Mouse (Mus musculus) thymus, postnatal 10 days (tissue): ENCODE measurements around the gene Armh4.
"Not testable (repeated sequence)": the region's sequence is repeated elsewhere in the genome, so short reads cannot be mapped to it uniquely, and the experiment has no call there.

ENCODE experiments used
- DNase-seq, 2 experiments: peaks; one replicate each; pipeline ENCODE4 v3.0.0; 2021; ENCODE audit warnings: low spot score in 2 of 2

The Armh4 gene

DNA sequence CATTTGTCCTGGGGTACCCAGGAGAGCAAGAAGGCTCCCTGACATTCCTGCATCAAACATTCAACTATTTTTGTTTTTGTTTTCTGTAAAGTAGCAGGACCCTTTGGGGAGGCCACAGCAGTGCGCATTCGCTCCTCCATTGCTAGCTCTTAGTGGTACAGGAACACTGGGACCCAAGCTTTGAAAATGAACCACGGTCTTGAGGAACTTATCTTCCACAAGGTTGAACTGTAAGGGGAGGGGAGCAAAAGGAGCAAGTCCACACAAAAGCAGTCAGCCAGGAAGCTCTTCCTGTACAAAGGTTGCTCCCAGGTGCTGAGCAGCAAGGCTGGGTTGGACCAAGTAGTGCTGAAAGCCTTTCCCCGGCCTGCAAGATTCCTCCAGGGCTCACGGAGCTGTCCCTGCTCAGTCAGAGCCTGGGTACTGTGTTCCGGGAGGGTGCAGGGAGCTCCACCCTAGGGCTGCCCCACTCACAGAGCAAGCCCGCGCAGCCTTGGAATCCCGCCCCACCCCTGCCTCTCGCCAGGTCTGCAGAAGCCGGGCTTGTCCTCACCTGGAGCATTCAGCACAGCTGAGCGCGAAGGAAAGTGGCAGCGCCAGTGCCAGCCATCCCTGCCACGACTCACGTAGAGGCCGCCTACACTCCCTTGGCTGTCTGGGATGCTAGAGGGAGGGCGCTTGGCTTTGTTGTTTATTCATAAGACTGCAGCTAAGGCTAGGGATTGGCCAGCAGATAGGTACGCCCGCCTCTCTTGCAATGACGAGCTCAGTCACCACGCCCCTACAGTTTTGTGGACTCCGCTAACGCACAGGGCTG, at the start of gene Armh4:
Gene Armh4 (minus strand): TSS at position 669 of the 817 bp plus-strand sequence.
- DNase-seq, result no peak

- DNase-seq, result no peak
Measured at GRCm38 (mm10) chr14:49829192-49830171, 46.3 kb upstream of the Armh4 start.

DNA sequence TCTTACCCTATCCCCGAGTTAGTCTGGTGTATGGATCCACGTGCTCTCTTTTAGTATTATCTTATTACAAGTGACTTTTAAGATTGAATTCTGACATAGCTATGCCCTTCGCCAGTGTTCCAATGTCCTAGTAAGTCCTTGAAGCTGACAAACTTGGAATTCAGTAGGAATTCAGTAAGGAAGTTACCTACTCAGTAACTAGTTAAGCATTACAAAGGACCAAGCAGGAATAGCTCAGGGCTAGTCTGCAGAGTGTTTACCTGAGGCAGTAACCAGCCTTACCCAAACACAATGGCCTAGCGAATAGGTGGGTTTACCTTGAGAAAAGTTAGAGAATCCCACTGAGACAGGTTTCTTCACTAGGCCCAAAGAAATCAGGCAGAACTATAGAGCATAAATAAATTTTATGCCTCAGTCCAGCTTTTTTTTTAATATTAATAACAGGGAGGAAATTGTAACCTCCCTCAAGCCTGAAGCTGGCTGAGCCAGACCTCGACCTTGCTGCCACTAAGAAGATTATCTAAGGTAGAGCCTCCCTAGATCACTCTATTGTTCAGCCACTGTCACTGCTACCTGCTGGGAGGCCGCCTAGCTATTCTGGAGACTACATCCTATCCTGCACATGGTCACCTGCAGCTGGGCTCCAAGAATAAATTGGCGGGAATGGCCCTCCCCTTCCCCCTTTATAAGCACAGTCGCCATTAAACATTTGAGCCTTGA, 36.7 kb upstream of the Armh4 start:
- DNase-seq, result not testable (repeated sequence)

GRCm38 (mm10) chr14:49818713-49819208, 35.6 kb upstream of the Armh4 start:
- DNase-seq, result not testable (repeated sequence)

GRCm38 (mm10) chr14:49812966-49813365, 29.8 kb upstream of the Armh4 start:
- DNase-seq, result not testable (repeated sequence)

- not testable (repeated sequence) for DNase-seq
Measured at GRCm38 (mm10) chr14:49805051-49805450, 21.9 kb upstream of the Armh4 start.

- no peak for DNase-seq
Measured at GRCm38 (mm10) chr14:49801444-49801843, 18.3 kb upstream of the Armh4 start.

- DNase-seq, result no peak
Measured at GRCm38 (mm10) chr14:49793948-49794347, 10.8 kb upstream of the Armh4 start.

- no peak for DNase-seq
Measured at GRCm38 (mm10) chr14:49790542-49790941, 7.4 kb upstream of the Armh4 start.

- no peak for DNase-seq
Measured at GRCm38 (mm10) chr14:49785793-49786192, 2.6 kb upstream of the Armh4 start.

DNA sequence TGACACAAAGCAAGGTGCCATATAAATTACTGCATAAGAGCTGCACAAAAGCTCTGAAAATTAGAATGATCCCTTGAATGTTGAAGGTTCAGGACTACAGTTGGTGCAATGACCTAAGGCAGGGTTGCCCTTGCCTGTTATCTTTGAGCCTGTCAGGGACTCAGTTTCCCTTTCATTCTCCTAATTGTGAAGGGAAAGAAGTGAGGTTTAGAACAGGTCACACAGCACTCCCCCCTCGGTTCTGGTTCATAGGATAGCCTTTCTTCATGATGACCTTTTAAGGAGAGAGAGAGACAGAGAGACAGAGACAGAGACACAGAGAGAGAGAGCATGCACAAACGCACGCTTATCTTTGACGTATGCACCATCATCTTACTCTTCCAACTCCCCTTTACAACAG, 683 bp upstream of the Armh4 start:
- no peak for DNase-seq

DNA sequence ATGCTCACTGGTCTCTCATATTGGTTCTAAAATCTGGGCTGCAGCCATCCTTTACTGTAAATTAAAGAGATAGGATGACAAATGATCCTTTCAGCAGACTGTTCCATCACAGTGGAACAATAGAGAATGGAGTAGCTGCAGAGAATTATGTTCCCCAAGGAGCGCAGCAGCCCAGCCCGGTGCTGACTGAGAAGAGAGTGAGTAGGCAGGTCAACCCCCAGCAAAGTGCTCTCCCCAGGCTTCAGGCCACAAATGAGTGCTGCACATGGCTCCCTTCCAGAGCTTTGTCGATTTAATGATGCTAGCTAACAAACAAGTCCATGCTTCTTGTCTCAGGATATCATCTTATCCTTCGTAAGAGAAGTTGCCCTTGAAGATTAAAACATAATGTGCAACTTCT, 2.8 kb downstream of the Armh4 start:
- DNase-seq, result no peak

DNA sequence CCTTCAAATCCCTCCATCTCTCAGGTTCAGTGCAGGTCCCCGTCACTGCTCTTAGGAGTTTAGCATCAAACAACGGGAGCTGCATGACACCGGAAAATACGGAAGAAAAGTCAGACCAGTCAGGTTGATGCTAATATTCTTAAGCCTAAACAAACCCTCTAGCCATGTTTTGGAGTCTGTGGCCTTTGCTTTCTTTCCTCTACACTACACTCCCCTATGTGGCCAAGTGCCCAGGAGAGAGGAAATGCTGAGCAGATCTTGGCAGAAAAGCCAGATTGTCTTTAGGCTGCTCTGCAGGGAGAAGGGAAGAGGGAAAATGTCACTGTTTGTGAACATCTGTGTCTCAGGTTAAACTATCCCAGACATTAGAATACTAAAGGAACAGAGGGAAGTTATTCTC, 5.6 kb downstream of the Armh4 start:
- not testable (repeated sequence) for DNase-seq

DNA sequence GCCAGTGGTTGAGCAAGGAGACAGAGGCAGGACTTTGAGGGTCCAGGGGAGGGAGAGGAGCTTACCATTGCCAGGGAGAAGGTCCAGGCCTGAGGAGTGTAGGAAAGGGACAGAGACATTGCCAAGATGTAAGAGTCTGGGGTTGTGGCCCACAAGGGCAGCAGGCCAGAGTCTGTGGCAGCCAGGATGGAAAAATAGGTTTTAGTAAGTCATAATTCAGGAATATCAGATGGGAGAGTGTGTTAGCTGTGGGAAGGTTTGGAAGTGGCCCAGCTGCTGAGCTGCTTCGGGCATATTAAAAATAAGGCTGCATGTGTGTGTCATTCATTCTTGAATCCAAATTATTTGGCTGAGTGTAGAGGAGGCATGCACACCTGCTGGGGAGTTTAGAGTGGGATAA, 11.4 kb downstream of the Armh4 start:
- no peak for DNase-seq

DNA sequence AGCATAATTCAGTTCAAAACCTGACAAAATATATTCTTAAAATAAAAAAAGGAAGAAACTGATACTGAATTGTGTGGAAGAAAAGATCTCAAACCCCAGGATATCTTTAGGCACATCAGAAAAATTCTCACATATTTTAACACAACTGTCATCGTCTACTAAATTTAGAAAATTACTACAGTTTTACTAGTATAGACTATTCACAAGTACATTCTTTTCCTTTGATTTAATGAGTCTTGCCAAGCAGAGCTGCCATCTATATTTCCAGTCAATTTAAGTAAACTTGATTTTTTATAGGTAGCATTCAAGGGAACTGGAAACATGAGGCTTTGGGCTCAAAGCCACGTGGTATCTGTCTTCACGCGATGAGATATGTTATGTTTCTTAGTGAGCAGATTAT, 16.6 kb downstream of the Armh4 start:
- no peak for DNase-seq

DNA sequence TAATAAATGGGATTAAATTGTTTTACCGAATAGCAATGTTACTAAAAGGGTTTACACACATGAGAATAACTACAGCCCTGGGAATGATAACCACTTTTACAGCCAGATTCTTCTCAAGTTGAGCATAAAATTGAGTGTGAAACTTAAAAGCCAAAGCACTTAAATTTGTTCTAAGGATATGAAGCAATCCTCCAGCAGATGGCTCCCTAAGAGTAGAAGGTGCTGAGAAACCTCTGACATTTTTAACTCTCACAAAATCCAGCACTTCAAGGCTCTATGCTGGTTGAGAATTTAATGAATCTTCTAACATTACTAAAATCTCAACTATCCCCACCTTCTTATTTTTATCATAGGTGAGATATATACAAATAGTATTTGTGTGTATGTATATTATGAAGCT, 27.3 kb downstream of the Armh4 start:
- no peak for DNase-seq

DNA sequence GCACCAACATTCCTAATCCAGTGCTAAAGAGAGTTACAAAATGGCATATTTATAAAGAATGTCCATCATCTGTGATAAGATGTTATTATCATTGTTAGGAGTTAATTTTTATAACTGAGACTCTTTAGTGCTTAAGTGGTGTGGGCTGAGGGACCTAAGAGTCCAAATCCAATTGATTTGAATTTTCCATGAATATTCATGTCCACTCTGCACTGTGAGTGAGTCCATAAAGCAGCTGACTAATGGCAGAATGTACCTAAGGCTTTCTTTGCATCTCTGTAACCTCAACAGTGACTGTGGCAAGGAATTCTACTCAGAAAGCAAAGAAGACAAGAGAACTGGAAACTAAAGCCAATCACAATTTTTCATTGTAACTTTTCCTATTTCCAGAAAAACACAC, 30.6 kb downstream of the Armh4 start:
- no peak for DNase-seq

- DNase-seq, result no peak
Measured at GRCm38 (mm10) chr14:49745874-49746273, 37.3 kb downstream of the Armh4 start.

DNA sequence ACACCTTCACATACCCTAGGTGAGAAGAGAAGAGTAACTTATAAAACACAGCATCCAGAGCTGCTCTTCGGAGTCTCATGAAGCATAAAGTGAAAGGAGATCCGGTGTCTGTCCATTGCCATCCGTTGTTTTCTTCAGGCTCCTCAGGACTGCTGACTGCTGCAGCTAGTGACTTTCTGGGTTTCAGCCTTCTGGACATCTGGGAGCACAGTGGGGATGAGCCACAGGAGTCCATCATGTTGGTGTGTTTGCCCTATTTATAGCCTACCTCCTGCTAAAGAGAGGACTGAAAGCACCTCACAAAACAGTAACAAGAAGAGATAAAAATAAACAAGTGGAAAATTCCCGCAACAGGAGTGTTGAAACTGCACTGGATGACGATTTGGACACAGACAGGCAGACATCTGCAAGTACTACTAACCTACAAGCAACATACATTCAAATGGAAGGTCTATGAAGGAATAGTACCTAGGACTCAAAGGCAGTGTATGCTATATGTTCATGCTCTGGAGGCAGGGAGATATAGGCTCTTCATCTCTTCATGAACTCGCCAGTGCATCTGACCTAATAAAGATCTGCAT, 39.1 kb downstream of the Armh4 start:
- no peak for DNase-seq

- no peak for DNase-seq
Measured at GRCm38 (mm10) chr14:49739328-49739727, 43.9 kb downstream of the Armh4 start.

DNA sequence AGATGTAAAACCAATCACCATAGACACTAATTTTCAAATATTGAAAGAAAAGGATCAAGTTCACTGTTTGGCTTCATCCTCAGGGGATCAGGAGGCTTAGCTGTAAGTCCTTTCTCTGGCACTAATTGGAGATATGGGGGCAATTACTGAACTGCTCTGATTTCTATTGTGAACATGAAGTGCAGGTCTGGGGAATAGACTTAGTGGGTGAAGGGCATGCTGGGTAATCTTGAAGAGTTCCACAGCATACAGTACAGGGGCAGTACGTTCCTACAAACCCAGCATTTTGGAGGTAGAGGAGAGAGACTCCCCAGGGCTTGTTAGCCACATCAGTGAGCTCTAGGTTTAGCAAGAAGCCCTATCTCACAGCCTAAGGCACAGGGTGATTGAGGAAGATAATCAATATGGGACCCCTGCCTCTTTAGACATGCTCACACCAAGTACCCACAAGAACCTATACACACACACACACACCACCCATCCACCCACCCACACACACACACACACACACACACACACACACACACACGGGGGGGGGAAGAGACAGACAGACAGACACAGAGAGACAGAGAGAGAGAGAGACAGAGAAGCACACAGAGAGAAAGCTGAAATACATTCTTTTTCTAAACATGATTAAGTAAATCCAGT, 44.6 kb downstream of the Armh4 start:
- no peak for DNase-seq
